Mouse (Mus musculus) testis, adult 2 months (tissue): ENCODE measurements around the gene Nme4.

Experiments used
- CTCF ChIP-seq: fragments of 200-500 bp; IDR thresholded peaks from 2 replicates; pipeline ENCODE4 v1.5.1; 2012; ENCODE audit warnings: low read depth, mild to moderate bottlenecking, inconsistent platforms, low read length, moderate library complexity; ENCODE audit not compliant: control insufficient read depth, insufficient read depth, insufficient replicate concordance
- POLR2A ChIP-seq: fragments of 200-500 bp; IDR thresholded peaks from 2 replicates; pipeline ENCODE4 v1.6.1; 2012; ENCODE audit warnings: low read depth, mild to moderate bottlenecking, inconsistent platforms, low read length, moderate library complexity; ENCODE audit not compliant: control insufficient read depth

GRCm38 (mm10) chr17:26137751-26138130 is 42.3 kb upstream of the Nme4 start:
- no peak for TF ChIP-seq CTCF
- TF ChIP-seq POLR2A: no peak
